Mouse (Mus musculus) monocyte, adult 2 months (primary cell): ENCODE results near the gene Gm3336.

ENCODE experiments used
- DNase-seq, 2 experiments: peaks; one replicate each; pipeline ENCODE4 v3.0.0; 2022; ENCODE audit warnings: low spot score in 2 of 2, low read depth in 1 of 2

The Gm3336 gene

GRCm38 (mm10) chr8:70762118-70762517 lies 43.8 kb downstream of the Gm3336 start:
- DNase-seq, result no peak

- peak in 1 of 2 experiments; percentile 63 for DNase-seq
These were observed 45.0 kb downstream of the Gm3336 start for GRCm38 (mm10) chr8:70763354-70763753.

GRCm38 (mm10) chr8:70764026-70764425 lies 45.7 kb downstream of the Gm3336 start:
- no peak for DNase-seq

- DNase-seq, result no peak
These were observed 46.3 kb downstream of the Gm3336 start for GRCm38 (mm10) chr8:70764676-70765075.

GRCm38 (mm10) chr8:70765329-70765728 lies 47.0 kb downstream of the Gm3336 start:
- DNase-seq, result no peak

GRCm38 (mm10) chr8:70765838-70766570 lies 47.7 kb downstream of the Gm3336 start:
- peak in 1 of 2 experiments; percentile 51 for DNase-seq

GRCm38 (mm10) chr8:70766571-70767440 lies 48.5 kb downstream of the Gm3336 start:
- peak in 1 of 2 experiments; percentile 67 for DNase-seq

GRCm38 (mm10) chr8:70767503-70767902 lies 49.2 kb downstream of the Gm3336 start:
- no peak for DNase-seq

GRCm38 (mm10) chr8:70768231-70768776 lies 50.0 kb downstream of the Gm3336 start:
- peak; percentile 68 to 87 for DNase-seq

- DNase-seq, result peak in 1 of 2 experiments; percentile 61
These were observed 50.6 kb downstream of the Gm3336 start for GRCm38 (mm10) chr8:70768956-70769355.

- peak; percentile 91 for DNase-seq
These were observed 51.0 kb downstream of the Gm3336 start for GRCm38 (mm10) chr8:70769359-70769758.

GRCm38 (mm10) chr8:70769858-70770257 lies 51.5 kb downstream of the Gm3336 start:
- DNase-seq, result no peak

GRCm38 (mm10) chr8:70770748-70771147 lies 52.4 kb downstream of the Gm3336 start:
- no peak for DNase-seq

GRCm38 (mm10) chr8:70771217-70771616 lies 52.9 kb downstream of the Gm3336 start:
- no peak for DNase-seq

GRCm38 (mm10) chr8:70772075-70772474 lies 53.7 kb downstream of the Gm3336 start:
- DNase-seq, result no peak
